In genomic region chr5:101765390-101765901, GRCm38 (mm10) we compare ENCODE assay signal across 8 mouse cellular contexts. TPM values are rescaled to one million over a fixed set of nuclear protein-coding genes. Genes with fewer than 3 reads are reported as not detected.
A peak's percentile ranks its signal among the peaks of the same experiment; 100 is the strongest.
DNase-seq lines count a peak whose midpoint lies in the region; ATAC-seq lines count a peak whose summit lies in the region.

No protein-coding gene starts in this region.

- H3K4me2 ChIP-seq in forebrain, embryonic 14.5 days (ENCODE audit: low read length), result peak overlapping the region; percentile 99
- H3K4me2 ChIP-seq in hindbrain, embryonic 11.5 days (replicated peaks; ENCODE audit: low read depth, low read length), result peak overlapping the region; percentile 100
- peak overlapping the region; percentile 100 for H3K4me2 ChIP-seq in limb, embryonic 13.5 days (replicated peaks)
- H3K4me2 ChIP-seq in midbrain, embryonic 15.5 days, result peak overlapping the region; percentile 96

- H3K4me3 ChIP-seq in forebrain, embryonic 14.5 days (ENCODE audit: low read depth, low read length), result peak overlapping the region; percentile 64
- H3K4me3 ChIP-seq in hindbrain, embryonic 11.5 days (ENCODE audit: low read depth, low read length), result peak overlapping the region; percentile 65
- peak overlapping the region; percentile 74 for H3K4me3 ChIP-seq in limb, embryonic 13.5 days
- peak overlapping the region; percentile 70 for H3K4me3 ChIP-seq in midbrain, embryonic 15.5 days

- peak; percentile 46 to 80 for DNase-seq in adrenal gland, adult (ENCODE audit: inconsistent age in 2 of 2, low spot score in 1 of 2)
- no peak for DNase-seq in adrenal gland, adult 18-20 months (ENCODE audit: low spot score in 2 of 2)
- peak; percentile 40 to 50 for DNase-seq in adrenal gland, postnatal 36 days
- DNase-seq in forebrain, embryonic 14.5 days (ENCODE audit: low spot score), result peak; percentile 23
- peak; percentile 48 for DNase-seq in hindbrain, embryonic 11.5 days (ENCODE audit: low spot score)

- H3K27me3 ChIP-seq in forebrain, embryonic 14.5 days (replicated peaks; ENCODE audit: control insufficient read depth, insufficient read depth, low read length), result peaks cover 56% of the 10 kb centered on the region
- peaks cover 47% of the 10 kb centered on the region for H3K27me3 ChIP-seq in hindbrain, embryonic 11.5 days (ENCODE audit: control insufficient read depth, insufficient read depth, low read length)
- H3K27me3 ChIP-seq in limb, embryonic 13.5 days, result peaks cover 86% of the 10 kb centered on the region
- peaks cover 50% of the 10 kb centered on the region for H3K27me3 ChIP-seq in midbrain, embryonic 15.5 days (replicated peaks)

- no peaks in the 10 kb centered on the region; the same call in 1 of the 2 replicates for H3K4me1 ChIP-seq in forebrain, embryonic 14.5 days (ENCODE audit: control insufficient read depth, insufficient read depth, low read length)
- H3K4me1 ChIP-seq in hindbrain, embryonic 11.5 days (replicated peaks; ENCODE audit: control insufficient read depth, insufficient read depth, low read length), result no peaks in the 10 kb centered on the region
- peaks cover 16% of the 10 kb centered on the region for H3K4me1 ChIP-seq in limb, embryonic 13.5 days
- peaks cover 13% of the 10 kb centered on the region; the same call in 1 of the 2 replicates for H3K4me1 ChIP-seq in midbrain, embryonic 15.5 days

- ATAC-seq in forebrain, embryonic 14.5 days, result peak; percentile 15; the same call in 1 of the 2 replicates
- ATAC-seq in hindbrain, embryonic 11.5 days (ENCODE audit: low FRiP score), result no peak; the same call in 1 of the 2 replicates
- no peak for ATAC-seq in limb, embryonic 13.5 days (ENCODE audit: low FRiP score, low read depth)
- 0 out of 2 replicates have a peak, but pooled peaks have one; percentile 0 for ATAC-seq in midbrain, embryonic 15.5 days (replicated peaks)
- ATAC-seq in megakaryocyte-erythroid progenitor cell, adult 5-6 weeks (replicated peaks; ENCODE audit: low FRiP score, low TSS enrichment, poor library complexity, severe bottlenecking), result no peak

- no peaks in the 10 kb centered on the region for H3K36me3 ChIP-seq in forebrain, embryonic 14.5 days (ENCODE audit: control insufficient read depth, insufficient read depth, low read length)
- no peaks in the 10 kb centered on the region for H3K36me3 ChIP-seq in hindbrain, embryonic 11.5 days (ENCODE audit: control insufficient read depth, insufficient read depth, low read length)
- no peaks in the 10 kb centered on the region for H3K36me3 ChIP-seq in limb, embryonic 13.5 days
- H3K36me3 ChIP-seq in midbrain, embryonic 15.5 days (replicated peaks), result no peaks in the 10 kb centered on the region

- 1% methylated on average over 31 of the region's 45 CpGs for WGBS in forebrain, embryonic 14.5 days
- WGBS in hindbrain, embryonic 11.5 days, result 1% methylated on average over 44 of the region's 45 CpGs
- under 1% methylated on average over 45 of the region's 45 CpGs for WGBS in limb, embryonic 13.5 days
- WGBS in midbrain, embryonic 15.5 days, result under 1% methylated on average over 36 of the region's 45 CpGs

- H3K27ac ChIP-seq in forebrain, embryonic 14.5 days (ENCODE audit: low read depth, low read length), result no peak overlapping the region
- no peak overlapping the region for H3K27ac ChIP-seq in hindbrain, embryonic 11.5 days (ENCODE audit: low read depth, low read length)
- H3K27ac ChIP-seq in limb, embryonic 13.5 days, result no peak overlapping the region
- no peak overlapping the region for H3K27ac ChIP-seq in midbrain, embryonic 15.5 days

- peak overlapping the region; percentile 67 for H3K9ac ChIP-seq in forebrain, embryonic 14.5 days (ENCODE audit: low read length)
- peak overlapping the region; percentile 58 for H3K9ac ChIP-seq in hindbrain, embryonic 11.5 days (ENCODE audit: low read depth, low read length)
- peak overlapping the region; percentile 72 for H3K9ac ChIP-seq in limb, embryonic 13.5 days
- H3K9ac ChIP-seq in midbrain, embryonic 15.5 days, result peak overlapping the region; percentile 60

- no peaks in the 10 kb centered on the region for H3K9me3 ChIP-seq in forebrain, embryonic 14.5 days (replicated peaks; ENCODE audit: control insufficient read depth, low read length)
- no peaks in the 10 kb centered on the region for H3K9me3 ChIP-seq in hindbrain, embryonic 11.5 days (ENCODE audit: control insufficient read depth, low read length)
- H3K9me3 ChIP-seq in limb, embryonic 13.5 days, result no peaks in the 10 kb centered on the region
- no peaks in the 10 kb centered on the region for H3K9me3 ChIP-seq in midbrain, embryonic 15.5 days

RNA-seq across cellular contexts. Expression of gene Cds1, which starts 0.5 kb away (rescaled TPM):
- 1 to 10 TPM; 8.0 to 9.8 TPM for total RNA-seq in adrenal gland, adult 18-20 months (2021)
- total RNA-seq in adrenal gland, postnatal 36 days (2021), result 1 to 10 TPM; 6.5 to 7.7 TPM
- polyA plus RNA-seq in forebrain, embryonic 14.5 days (2014; fragmentation: Nextera tagmentation; extraction: Ambion mirVana), result 3.9 and 4.0 TPM in 2 replicates
- 2.0 and 2.2 TPM in 2 replicates for polyA plus RNA-seq in hindbrain, embryonic 11.5 days (2014; fragmentation: Nextera tagmentation; extraction: Ambion mirVana)
- polyA plus RNA-seq in limb, embryonic 13.5 days (2015; fragmentation: Nextera tagmentation; extraction: Ambion mirVana), result 1.7 and 1.8 TPM in 2 replicates
- 5.9 and 7.2 TPM in 2 replicates for polyA plus RNA-seq in midbrain, embryonic 15.5 days (2015; fragmentation: Nextera tagmentation; extraction: Ambion mirVana)
- not detected in 2 replicates for total RNA-seq in megakaryocyte-erythroid progenitor cell, adult 5-6 weeks (2014; fragmentation: Nextera tagmentation)
- 0.23 TPM in 1 of 2 replicates, not detected in the other for total RNA-seq in megakaryocyte-erythroid progenitor cell, adult 5-6 weeks (2017)

Comparison
In these comparisons a context has a peak if more than half of its experiments do, and no peak if none do; other contexts are left out.
1. DNase-seq: peak in adrenal gland, adult (2 of 2), adrenal gland, postnatal 36 days (2 of 2), forebrain, embryonic 14.5 days (single experiment) and hindbrain, embryonic 11.5 days (single experiment); none in adrenal gland, adult 18-20 months (0 of 2).
2. ATAC-seq: peak in forebrain, embryonic 14.5 days (single experiment) and midbrain, embryonic 15.5 days (single experiment); none in hindbrain, embryonic 11.5 days (single experiment), limb, embryonic 13.5 days (single experiment) and megakaryocyte-erythroid progenitor cell, adult 5-6 weeks (single experiment).
3. Peak in every context shown above with its lines, with median percentiles within 50 percentile points of each other: H3K4me2 ChIP-seq, H3K4me3 ChIP-seq and H3K9ac ChIP-seq.